Mouse (Mus musculus) kidney, adult 2 months (tissue): ENCODE data around the gene Defb25.

Experiments used
- CTCF ChIP-seq: fragments of 200-500 bp; conservative IDR thresholded peaks from 2 replicates; pipeline ENCODE4 v1.5.1; 2011; ENCODE audit warnings: low read depth, mild to moderate bottlenecking, control low read depth, low read length, moderate library complexity, mixed read lengths; ENCODE audit not compliant: insufficient read depth, insufficient read length
- POLR2A ChIP-seq: fragments of 200-500 bp; IDR thresholded peaks from one replicate; pipeline ENCODE4 v1.6.1; 2011; ENCODE audit warnings: low read depth, low read length, control low read depth

DNA sequence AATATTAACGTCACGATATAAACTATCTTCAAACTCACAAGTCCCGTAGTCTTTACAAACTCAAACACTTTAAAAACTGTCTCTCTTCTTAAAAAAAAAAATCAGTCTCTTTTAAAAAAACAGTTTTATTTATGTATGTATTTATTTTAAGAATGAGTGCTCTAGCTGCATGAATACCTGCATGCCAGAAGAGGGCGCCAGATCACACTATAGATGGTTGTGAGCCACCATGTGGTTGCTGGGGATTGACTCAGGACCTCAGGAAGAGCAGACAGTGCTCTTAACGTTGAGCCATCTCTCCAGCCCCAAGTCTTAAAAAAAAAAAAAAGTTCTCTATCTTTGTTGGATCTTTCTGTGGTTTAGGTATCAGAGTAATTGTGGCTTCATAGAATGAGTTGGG lies 5.5 kb downstream of the Defb25 start:
- TF ChIP-seq CTCF: peak; percentile 49
- no peak for TF ChIP-seq POLR2A
